Mouse (Mus musculus) ES-Bruce4 (cell line): ENCODE results near the gene Lrch4.

Experiments used
- CTCF ChIP-seq: IDR thresholded peaks from one replicate; pipeline ENCODE4 v1.8.1; 2011; ENCODE audit warnings: low read depth, low read length
- EP300 ChIP-seq: IDR thresholded peaks from 2 replicates; pipeline ENCODE4 v1.6.1; 2011; ENCODE audit warnings: low read depth, low read length; ENCODE audit not compliant: insufficient read depth

- TF ChIP-seq CTCF (no peak), EP300 (no peak)
These were observed 46.2 kb upstream of the Lrch4 start for GRCm38 (mm10) chr5:137582702-137583101.
